Mouse (Mus musculus) intestine, postnatal 0 days (tissue): Measurements from ENCODE around the gene Nat8f6. TPM values are rescaled to one million over a fixed set of nuclear protein-coding genes. Genes with fewer than 3 reads are reported as not detected.
"Not testable (repeated sequence)": the region's sequence is repeated elsewhere in the genome, so short reads cannot be mapped to it uniquely, and the experiment has no call there.

Experiments
- ATAC-seq: fragments of 200-750 bp; cut with Nextera tagmentation; 2 replicates; pipeline ENCODE4 v1.8.0; 2017; ENCODE audit warnings: mild to moderate bottlenecking, moderate TSS enrichment, moderate library complexity
- H3K27ac ChIP-seq: fragments of 300-500 bp; sonication (generic); 2 replicates; pipeline ENCODE4 v1.5.1; 2014; ENCODE audit warnings: mild to moderate bottlenecking, low read depth, low read length, moderate library complexity
- H3K27me3 ChIP-seq: fragments of 300-500 bp; sonication (generic); replicated peaks from 2 replicates; pipeline ENCODE4 v1.6.1; 2014; ENCODE audit warnings: low read length, mixed read lengths; ENCODE audit not compliant: control insufficient read depth, insufficient read depth
- H3K36me3 ChIP-seq: fragments of 300-500 bp; sonication (generic); 2 replicates; pipeline ENCODE4 v1.6.1; 2014; ENCODE audit warnings: mild to moderate bottlenecking, moderate library complexity; ENCODE audit not compliant: control insufficient read depth, insufficient read depth
- H3K4me1 ChIP-seq: fragments of 300-500 bp; sonication (generic); replicated peaks from 2 replicates; pipeline ENCODE4 v1.6.1; 2014; ENCODE audit warnings: antibody characterized with exemption, low read length, mixed read lengths; ENCODE audit not compliant: control insufficient read depth, insufficient read depth
- H3K4me2 ChIP-seq: fragments of 300-500 bp; sonication (generic); replicated peaks from 2 replicates; pipeline ENCODE4 v1.6.1; 2014; ENCODE audit warnings: low read depth, mild to moderate bottlenecking, moderate library complexity
- H3K4me3 ChIP-seq: fragments of 300-500 bp; sonication (generic); 2 replicates; pipeline ENCODE4 v1.5.1; 2014; ENCODE audit warnings: low read depth, low read length
- H3K9ac ChIP-seq: fragments of 300-500 bp; sonication (generic); 2 replicates; pipeline ENCODE4 v1.6.1; 2014; ENCODE audit warnings: mild to moderate bottlenecking, low read depth, low read length
- H3K9me3 ChIP-seq: fragments of 300-500 bp; sonication (generic); 2 replicates; pipeline ENCODE4 v1.6.1; 2016; ENCODE audit warnings: mixed run types; ENCODE audit not compliant: control insufficient read depth
- CTCF ChIP-seq: sonication (generic); IDR thresholded peaks from 2 replicates; pipeline ENCODE4 v1.5.1; 2016; ENCODE audit warnings: low read depth, mild to moderate bottlenecking, control low read depth, antibody characterized with exemption, moderate library complexity
- WGBS: fragments of 180-500 bp; shearing (Covaris S2); extraction: QIAGEN DNeasy Blood & Tissue Kit; methylation state at CpG from one replicate; pipeline ENCODE4 v1.1.7; 2014; 5-methylcytosine and 5-hydroxymethylcytosine counted together
- microRNA-seq: library from miRNA; unstranded; fragments of <30 nt; microRNA quantifications from one replicate; pipeline ENCODE4, GENCODE M21; 2016
- polyA plus RNA-seq: library from polyadenylated mRNA; unstranded; fragments of >200 nt; fragmentation: Nextera tagmentation; extraction: Ambion mirVana; gene quantifications from 2 replicates; pipeline ENCODE4 v1.2.1, GENCODE M21; 2015

Nat8f6 gene
- polyA plus RNA-seq, 1 experiment from 2014 or later = not detected

- H3K27me3 ChIP-seq, H3K9ac ChIP-seq, H3K4me3 ChIP-seq, H3K4me2 ChIP-seq, H3K36me3 ChIP-seq, H3K4me1 ChIP-seq, H3K27ac ChIP-seq, ATAC-seq, H3K9me3 ChIP-seq: not testable (repeated sequence)
- 50% methylated on average over 5 of the region's 5 CpGs for WGBS
Observed at GRCm38 (mm10) chr6:85803180-85803579, 17.6 kb downstream of the Nat8f6 start.

- H3K36me3 ChIP-seq, H3K4me1 ChIP-seq, H3K27ac ChIP-seq, H3K4me2 ChIP-seq, H3K9me3 ChIP-seq, H3K4me3 ChIP-seq, H3K27me3 ChIP-seq, H3K9ac ChIP-seq, ATAC-seq: not testable (repeated sequence)
- TF ChIP-seq CTCF = peak; percentile 41; the same call in 1 of the 2 replicates
- 66% methylated on average over 13 of the region's 13 CpGs for WGBS
Observed at GRCm38 (mm10) chr6:85765532-85765931, 55.2 kb downstream of the Nat8f6 start, which contains the start of gene Nat8f3. Gene Nat8f3, minus strand, starts transcription at chr6:85765754.

GRCm38 (mm10) chr6:85763127-85764070 lies 57.4 kb downstream of the Nat8f6 start:
- not testable (repeated sequence) for H3K4me2 ChIP-seq, H3K9ac ChIP-seq, H3K36me3 ChIP-seq, ATAC-seq, H3K27me3 ChIP-seq, H3K27ac ChIP-seq, H3K4me3 ChIP-seq, H3K4me1 ChIP-seq, H3K9me3 ChIP-seq
- 80% methylated on average over 5 of the region's 6 CpGs for WGBS

- ATAC-seq, H3K9me3 ChIP-seq, H3K4me3 ChIP-seq, H3K27me3 ChIP-seq, H3K4me2 ChIP-seq, H3K36me3 ChIP-seq, H3K27ac ChIP-seq, H3K4me1 ChIP-seq, H3K9ac ChIP-seq: not testable (repeated sequence)
- WGBS = 88% methylated on average over 1 of the region's 2 CpGs
Observed at GRCm38 (mm10) chr6:85762678-85763077, 58.1 kb downstream of the Nat8f6 start.

Small RNA genes within 50 kb of the gene (microRNA-seq; reads per million reads assigned to microRNA genes)
- gene Mir6375 = not detected

Other genes with a start within 250 kb of the Nat8f6 start
- 0.92 and 1.1 TPM in 2 replicates for gene Alms1, start 233.4 kb downstream of the Nat8f6 start, polyA plus RNA-seq
- gene Nat8f7, start 107.7 kb downstream of the Nat8f6 start, polyA plus RNA-seq = 0.38 and 0.40 TPM in 2 replicates
- 0.14 TPM in 1 of 2 replicates, not detected in the other for gene Nat8f3, start 55.2 kb downstream of the Nat8f6 start, polyA plus RNA-seq
- gene Nat8f5, start within 50 bp of the Nat8f6 start, polyA plus RNA-seq = 7.7 and 10.7 TPM in 2 replicates
- gene Nat8, start 11.1 kb upstream of the Nat8f6 start, polyA plus RNA-seq = 50.2 and 51.8 TPM in 2 replicates
- gene Nat8f2, start 48.2 kb upstream of the Nat8f6 start, polyA plus RNA-seq = 0.16 and 0.38 TPM in 2 replicates
- 38.7 and 41.4 TPM in 2 replicates for gene Nat8f4, start 83.9 kb upstream of the Nat8f6 start, polyA plus RNA-seq
- gene Tprkb, start 90.9 kb upstream of the Nat8f6 start, polyA plus RNA-seq = 61.3 and 65.1 TPM in 2 replicates
- gene Nat8f1, start 94.7 kb upstream of the Nat8f6 start, polyA plus RNA-seq = 18.1 and 19.0 TPM in 2 replicates
- 37.1 and 39.9 TPM in 2 replicates for gene Dusp11, start 140.7 kb upstream of the Nat8f6 start, polyA plus RNA-seq
- gene Figla, start 195.2 kb upstream of the Nat8f6 start, polyA plus RNA-seq = not detected in 2 replicates
- gene Add2, start 207.7 kb upstream of the Nat8f6 start, polyA plus RNA-seq = 2.0 and 2.1 TPM in 2 replicates